Mouse (Mus musculus) lung, embryonic 14.5 days (tissue): Measurements from ENCODE around the gene Chka. TPM values are rescaled to one million over a fixed set of nuclear protein-coding genes. Genes with fewer than 3 reads are reported as not detected.
A peak's percentile ranks its signal among the peaks of the same experiment; 100 is the strongest.

Experiments
- ATAC-seq: fragments of 200-750 bp; cut with Nextera tagmentation; 2 replicates; pipeline ENCODE4 v1.8.0; 2017; ENCODE audit warnings: mild to moderate bottlenecking, moderate TSS enrichment, moderate library complexity; ENCODE audit not compliant: insufficient read depth
- DNase-seq: peaks from one replicate; pipeline ENCODE4 v3.0.0-alpha.2; 2015
- H3K27ac ChIP-seq: fragments of 300-500 bp; sonication (generic); 2 replicates; pipeline ENCODE4 v1.5.1; 2014; ENCODE audit warnings: low read depth, mild to moderate bottlenecking, moderate library complexity
- H3K27me3 ChIP-seq: fragments of 300-500 bp; sonication (generic); 2 replicates; pipeline ENCODE4 v1.6.1; 2014; ENCODE audit warnings: low read length, control low read depth; ENCODE audit not compliant: insufficient read depth
- H3K36me3 ChIP-seq: fragments of 300-500 bp; sonication (generic); 2 replicates; pipeline ENCODE4 v1.6.1; 2014; ENCODE audit warnings: control low read depth; ENCODE audit not compliant: insufficient read depth
- H3K4me1 ChIP-seq: fragments of 300-500 bp; sonication (generic); 2 replicates; pipeline ENCODE4 v1.6.1; 2014; ENCODE audit warnings: antibody characterized with exemption, control low read depth; ENCODE audit not compliant: insufficient read depth
- H3K4me2 ChIP-seq: fragments of 300-500 bp; sonication (generic); 2 replicates; pipeline ENCODE4 v1.6.1; 2014; ENCODE audit warnings: mild to moderate bottlenecking
- H3K4me3 ChIP-seq: fragments of 300-500 bp; sonication (generic); 2 replicates; pipeline ENCODE4 v1.5.1; 2014; ENCODE audit warnings: low read depth, low read length
- H3K9ac ChIP-seq: fragments of 300-500 bp; sonication (generic); 2 replicates; pipeline ENCODE4 v1.6.1; 2014
- H3K9me3 ChIP-seq: fragments of 300-500 bp; sonication (generic); 2 replicates; pipeline ENCODE4 v1.6.1; 2016; ENCODE audit warnings: low read depth, low read length, control low read depth
- CTCF ChIP-seq: IDR thresholded peaks from 2 replicates; pipeline ENCODE4 v1.5.1; 2016; ENCODE audit warnings: antibody characterized with exemption, low read depth
- WGBS: fragments of 180-500 bp; shearing (Covaris S2); extraction: QIAGEN DNeasy Blood & Tissue Kit; methylation state at CpG from one replicate; pipeline ENCODE4 v1.1.7; 2014; 5-methylcytosine and 5-hydroxymethylcytosine counted together
- polyA plus RNA-seq: library from polyadenylated mRNA; unstranded; fragments of >200 nt; fragmentation: Nextera tagmentation; extraction: Ambion mirVana; gene quantifications from 2 replicates; pipeline ENCODE4 v1.2.1, GENCODE M21; 2014

Chka gene
- polyA plus RNA-seq, 1 experiment from 2014 or later, result 63.0 TPM

- Histone ChIP-seq H3K4me2 (peak overlapping the region; percentile 84), H3K9me3 (no peaks in the 10 kb centered on the region), H3K36me3 (no peaks in the 10 kb centered on the region), H3K27me3 (no peaks in the 10 kb centered on the region), H3K9ac (peak overlapping the region; percentile 88), H3K27ac (peak overlapping the region; percentile 69; the same call in 1 of the 2 replicates), H3K4me3 (peak overlapping the region; percentile 90), H3K4me1 (peaks cover 14% of the 10 kb centered on the region)
- WGBS, result 6% methylated on average over 19 of the region's 19 CpGs
- ATAC-seq (no peak), DNase-seq (no peak)
- no peak for TF ChIP-seq CTCF
Observed at GRCm38 (mm10) chr19:3850847-3851469, 615 bp upstream of the Chka start.

DNA sequence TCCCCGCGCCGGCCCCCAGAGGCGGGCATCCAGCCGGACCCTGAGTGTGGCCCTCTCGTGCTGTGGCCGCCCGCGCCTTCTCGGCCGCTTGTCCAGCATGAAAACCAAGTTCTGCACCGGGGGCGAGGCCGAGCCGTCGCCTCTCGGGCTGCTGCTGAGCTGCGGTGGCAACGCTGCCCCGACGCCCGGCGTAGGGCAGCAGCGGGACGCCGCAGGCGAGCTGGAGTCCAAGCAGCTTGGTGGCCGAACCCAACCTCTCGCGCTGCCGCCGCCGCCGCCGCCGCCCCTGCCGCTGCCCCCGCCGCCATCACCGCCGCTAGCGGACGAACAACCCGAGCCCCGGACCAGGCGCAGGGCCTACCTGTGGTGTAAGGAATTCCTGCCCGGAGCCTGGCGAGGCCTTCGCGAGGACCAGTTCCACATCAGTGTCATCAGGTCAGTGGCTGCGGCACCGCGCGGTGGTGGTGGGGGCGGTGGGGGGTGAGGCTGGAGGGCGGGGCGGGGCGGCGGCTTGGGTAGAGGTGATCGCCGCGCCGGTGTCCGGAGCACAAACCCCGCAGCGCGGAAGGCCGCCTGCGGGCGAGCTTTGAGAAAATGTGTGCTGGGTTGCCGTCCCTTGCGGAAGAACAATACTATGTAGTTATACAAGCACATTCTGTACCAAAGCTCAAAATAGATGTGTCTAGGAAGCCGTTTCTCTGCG is 557 bp downstream of the Chka start:
- TF ChIP-seq CTCF, result no peak
- peaks cover 14% of the 10 kb centered on the region for H3K4me1 ChIP-seq
- DNase-seq, result peak; percentile 65
- H3K9me3 ChIP-seq, result no peaks in the 10 kb centered on the region
- no peaks in the 10 kb centered on the region for H3K36me3 ChIP-seq
- H3K9ac ChIP-seq, result peak overlapping the region; percentile 88
- under 1% methylated on average over 65 of the region's 74 CpGs for WGBS
- peak overlapping the region; percentile 99 for H3K27ac ChIP-seq
- no peak; the same call in none of the 2 replicates for ATAC-seq
- H3K4me2 ChIP-seq, result peak overlapping the region; percentile 84
- H3K4me3 ChIP-seq, result peak overlapping the region; percentile 90
- no peaks in the 10 kb centered on the region for H3K27me3 ChIP-seq

- H3K27ac ChIP-seq, result no peak overlapping the region
- peaks cover 14% of the 10 kb centered on the region for H3K4me1 ChIP-seq
- no peaks in the 10 kb centered on the region for H3K36me3 ChIP-seq
- ATAC-seq (no peak), DNase-seq (no peak)
- H3K4me3 ChIP-seq, result peak overlapping the region; percentile 90
- no peak overlapping the region for H3K9ac ChIP-seq
- no peak for TF ChIP-seq CTCF
- WGBS, result 88% methylated on average over 10 of the region's 10 CpGs
- peak overlapping the region; percentile 84 for H3K4me2 ChIP-seq
- no peaks in the 10 kb centered on the region for H3K27me3 ChIP-seq
- no peaks in the 10 kb centered on the region for H3K9me3 ChIP-seq
Observed at GRCm38 (mm10) chr19:3853121-3853520, 1.5 kb downstream of the Chka start.

DNA sequence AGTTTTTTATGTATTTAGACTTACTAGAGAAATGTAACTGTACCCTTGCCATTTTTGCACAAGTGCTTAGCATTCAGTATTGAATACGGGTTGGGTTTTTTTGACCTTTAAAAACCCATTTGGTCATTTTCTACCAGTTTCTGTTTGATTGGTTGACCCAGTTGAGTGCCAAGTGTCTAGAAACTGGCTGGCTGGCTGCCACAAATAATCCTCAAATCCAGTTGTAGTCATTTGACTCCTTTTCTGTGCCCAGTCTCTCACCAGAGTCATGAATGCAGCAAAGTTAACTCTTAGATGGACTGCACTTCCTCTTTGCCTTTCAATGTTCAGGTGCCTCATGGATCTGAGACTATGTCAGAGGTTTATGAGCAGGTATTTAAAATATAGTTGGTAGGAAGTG is 2.3 kb downstream of the Chka start:
- DNase-seq (peak; percentile 56), ATAC-seq (no peak)
- Histone ChIP-seq H3K4me2 (peak overlapping the region; percentile 84), H3K9me3 (no peaks in the 10 kb centered on the region), H3K27me3 (no peaks in the 10 kb centered on the region), H3K27ac (no peak overlapping the region), H3K9ac (no peak overlapping the region), H3K36me3 (no peaks in the 10 kb centered on the region), H3K4me1 (peaks cover 14% of the 10 kb centered on the region), H3K4me3 (no peak overlapping the region)
- TF ChIP-seq CTCF, result no peak
- WGBS, result 71% methylated on average over 1 of the region's 1 CpGs

DNA sequence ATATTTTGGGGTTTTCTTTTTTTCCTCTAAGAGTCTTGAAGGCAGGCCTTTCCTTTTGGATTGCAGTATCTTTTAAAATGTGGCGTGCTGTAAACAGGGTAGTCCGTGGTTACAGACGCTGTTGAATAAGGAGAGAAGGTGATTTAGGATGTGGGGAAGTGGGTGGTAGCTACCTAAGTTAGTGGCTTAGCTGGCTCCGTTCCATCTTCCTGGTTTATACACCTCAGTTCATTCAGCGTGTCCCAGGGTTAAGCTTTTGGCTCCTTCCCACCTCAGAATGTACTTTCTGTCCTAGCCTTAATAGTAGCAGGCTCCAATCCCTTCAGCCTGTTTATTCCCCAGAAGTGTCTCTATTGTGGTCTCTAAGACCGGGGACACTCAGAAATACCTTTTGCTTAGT is 3.5 kb downstream of the Chka start:
- ATAC-seq (no peak), DNase-seq (no peak)
- Histone ChIP-seq H3K4me2 (peak overlapping the region; percentile 31; the same call in 1 of the 2 replicates), H3K36me3 (no peaks in the 10 kb centered on the region), H3K9me3 (no peaks in the 10 kb centered on the region), H3K27me3 (no peaks in the 10 kb centered on the region), H3K4me3 (no peak overlapping the region), H3K4me1 (peaks cover 14% of the 10 kb centered on the region), H3K9ac (no peak overlapping the region), H3K27ac (no peak overlapping the region; the same call in 1 of the 2 replicates)
- TF ChIP-seq CTCF, result no peak
- 56% methylated on average over 6 of the region's 6 CpGs for WGBS

DNA sequence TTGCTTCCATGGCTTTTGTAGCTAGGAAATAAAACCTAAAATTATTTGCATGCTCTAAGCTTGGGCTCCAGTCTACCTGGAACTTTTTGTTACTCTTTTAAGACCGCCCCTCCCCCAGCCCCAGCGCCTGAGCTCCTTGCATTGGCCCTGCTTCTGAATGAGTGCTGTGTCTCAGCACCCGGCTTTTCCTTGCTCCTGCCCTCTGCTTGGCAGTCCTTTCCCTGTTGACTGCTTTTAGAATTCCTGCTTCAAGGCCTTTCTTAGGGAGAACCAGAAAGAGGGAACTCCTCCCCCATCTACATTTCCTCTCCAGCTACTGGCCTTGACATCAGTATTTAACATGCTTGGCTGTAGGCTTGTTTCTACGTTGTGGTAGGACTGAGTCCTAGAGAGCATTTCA is 4.0 kb downstream of the Chka start:
- Histone ChIP-seq H3K4me1 (peaks cover 14% of the 10 kb centered on the region), H3K4me2 (peak overlapping the region; percentile 31; the same call in 1 of the 2 replicates), H3K9me3 (no peaks in the 10 kb centered on the region), H3K27ac (no peak overlapping the region), H3K9ac (no peak overlapping the region), H3K36me3 (0 out of 2 replicates have a peak, but pooled peaks cover 2% of the 10 kb centered on the region), H3K4me3 (no peak overlapping the region), H3K27me3 (no peaks in the 10 kb centered on the region)
- ATAC-seq (no peak), DNase-seq (no peak)
- 20% methylated on average over 4 of the region's 4 CpGs for WGBS
- no peak for TF ChIP-seq CTCF

DNA sequence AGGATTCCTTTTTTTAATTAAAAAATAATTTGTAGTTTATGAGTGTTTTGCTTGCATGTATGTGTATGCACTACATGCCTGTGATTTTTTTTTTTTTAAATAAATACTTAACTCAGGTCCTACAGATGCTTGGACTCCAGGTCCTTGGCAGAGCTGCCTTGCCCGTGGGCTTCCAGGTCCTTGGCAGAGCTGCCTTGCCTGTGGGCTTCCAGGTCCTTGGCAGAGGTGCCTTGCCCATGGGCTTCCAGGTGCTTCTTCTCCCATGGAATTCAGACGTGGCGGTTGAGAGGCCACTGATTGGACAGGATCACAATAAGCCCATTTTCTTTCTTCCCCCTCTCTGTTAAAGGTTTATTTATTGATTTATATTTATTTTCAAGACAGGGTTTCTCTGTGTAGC is 5.6 kb downstream of the Chka start:
- no peak for TF ChIP-seq CTCF
- Histone ChIP-seq H3K36me3 (0 out of 2 replicates have a peak, but pooled peaks cover 5% of the 10 kb centered on the region), H3K9ac (no peak overlapping the region), H3K4me3 (no peak overlapping the region), H3K27me3 (no peaks in the 10 kb centered on the region), H3K27ac (no peak overlapping the region), H3K4me2 (no peak overlapping the region), H3K9me3 (no peaks in the 10 kb centered on the region), H3K4me1 (peaks cover 11% of the 10 kb centered on the region)
- WGBS, result 72% methylated on average over 3 of the region's 3 CpGs
- DNase-seq, result no peak
- ATAC-seq, result no peak
